Mouse (Mus musculus) cerebellum, adult 2 months (tissue): Measurements from ENCODE around the gene Gm28036. TPM values are rescaled to one million over a fixed set of nuclear protein-coding genes. Genes with fewer than 3 reads are reported as not detected.
A peak's percentile ranks its signal among the peaks of the same experiment; 100 is the strongest.

Experiments used
- DNase-seq, 2 experiments: peaks; one replicate each; pipeline ENCODE4 v3.0.0; 2021
- H3K27ac ChIP-seq: fragments of 200-500 bp; 2 replicates; pipeline ENCODE4 v1.5.1; 2012; ENCODE audit warnings: low read length, control low read depth, inconsistent platforms; ENCODE audit not compliant: insufficient read depth
- H3K27me3 ChIP-seq: fragments of 200-500 bp; 2 replicates; pipeline ENCODE4 v1.6.1; 2012; ENCODE audit warnings: inconsistent platforms, mild to moderate bottlenecking, low read length, moderate library complexity; ENCODE audit not compliant: control insufficient read depth, insufficient read depth
- H3K4me1 ChIP-seq: fragments of 200-500 bp; 2 replicates; pipeline ENCODE4 v1.6.1; 2011; ENCODE audit warnings: low read length; ENCODE audit not compliant: control insufficient read depth, insufficient read depth
- H3K4me3 ChIP-seq: fragments of 200-500 bp; replicated peaks from 2 replicates; pipeline ENCODE3; 2011; ENCODE audit warnings: mild to moderate bottlenecking, low read depth, low read length, control low read depth; ENCODE audit not compliant: insufficient read depth
- CTCF ChIP-seq: fragments of 200-500 bp; IDR thresholded peaks from 2 replicates; pipeline ENCODE4 v1.5.1; 2011; ENCODE audit warnings: low read depth, mild to moderate bottlenecking, control low read depth, low read length, moderate library complexity, borderline replicate concordance; ENCODE audit not compliant: insufficient read depth
- POLR2A ChIP-seq: fragments of 200-500 bp; IDR thresholded peaks from 2 replicates; pipeline ENCODE4 v1.6.1; 2011; ENCODE audit warnings: low read length, control low read depth, borderline replicate concordance; ENCODE audit not compliant: insufficient read depth
- WGBS: fragments of 180-500 bp; shearing (Covaris S2); methylation state at CpG from one replicate; pipeline ENCODE4 v1.1.7; 2018; 5-methylcytosine and 5-hydroxymethylcytosine counted together
- polyA plus RNA-seq: library from polyadenylated mRNA; depleted of rRNA; stranded (reverse); fragments of >200 nt; gene quantifications from 2 replicates; pipeline ENCODE4 v1.2.3, GENCODE M21; 2012; rRNA removed

Gene Gm28036
- polyA plus RNA-seq, result 4.0 and 5.7 TPM in 2 replicates

DNA sequence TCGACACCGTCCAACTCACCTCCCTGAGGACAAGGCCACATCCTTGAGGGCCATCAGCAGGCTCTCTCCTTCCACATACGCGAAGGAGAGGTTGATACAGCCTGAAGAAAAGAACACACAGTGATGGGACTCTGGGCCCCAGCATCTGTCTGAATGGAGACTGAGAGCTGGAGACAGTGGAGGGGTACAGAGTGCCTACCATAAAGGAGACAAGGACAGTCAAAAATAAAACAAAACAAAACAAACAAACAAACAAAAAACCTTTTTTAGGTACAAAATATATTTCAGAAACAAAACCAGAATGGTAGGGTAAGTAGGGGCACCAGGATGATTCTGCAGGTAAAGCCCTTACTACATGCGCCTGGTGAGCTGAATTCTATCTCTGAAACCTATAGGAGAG lies at the start of gene Gm28036:
Gene Gm28036 (minus strand): TSS at position 101 of the 400 bp plus-strand sequence.
- DNase-seq, result no peak
- no peak within 1 kb of the TSS for H3K27ac ChIP-seq
- WGBS, result 98% methylated on average over 5 of the region's 5 CpGs
- no peaks in the 10 kb centered on the region for H3K27me3 ChIP-seq
- TF ChIP-seq POLR2A, result no peak
- no peak for TF ChIP-seq CTCF
- H3K4me3 ChIP-seq, result no peak within 1 kb of the TSS
- H3K4me1 ChIP-seq, result no peaks in the 10 kb centered on the region

- no peaks in the 10 kb centered on the region for H3K27me3 ChIP-seq
- TF ChIP-seq CTCF (no peak), POLR2A (no peak)
- no peak for DNase-seq
- H3K27ac ChIP-seq, result no peak overlapping the region
- no peaks in the 10 kb centered on the region; the same call in 1 of the 2 replicates for H3K4me1 ChIP-seq
- H3K4me3 ChIP-seq, result no peak overlapping the region
- WGBS, result 86% methylated on average over 5 of the region's 5 CpGs
These were observed 39.7 kb upstream of the Gm28036 start for GRCm38 (mm10) chr2:156166557-156166956.

DNA sequence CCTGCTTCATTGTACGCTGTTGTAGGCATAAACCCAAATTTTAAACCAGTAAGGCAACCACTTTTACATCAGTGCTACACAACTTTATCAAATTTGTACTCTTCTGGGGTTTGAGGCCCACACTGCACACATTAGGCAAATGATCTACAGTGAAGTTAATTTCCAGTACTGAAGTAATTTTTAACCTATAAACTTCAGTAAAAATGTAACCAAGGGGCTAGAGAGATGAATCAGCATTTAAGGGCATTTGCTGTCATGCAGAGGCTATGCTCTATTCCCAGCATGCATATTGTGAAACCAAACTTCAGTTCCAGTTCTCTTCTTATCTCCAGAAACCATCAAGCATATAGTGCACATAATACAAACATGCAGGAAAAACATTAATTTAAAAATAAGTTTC lies 38.6 kb upstream of the Gm28036 start:
- H3K27me3 ChIP-seq, result no peaks in the 10 kb centered on the region
- DNase-seq, result no peak
- H3K4me1 ChIP-seq, result no peaks in the 10 kb centered on the region; the same call in 1 of the 2 replicates
- 92% methylated on average over 1 of the region's 1 CpGs for WGBS
- TF ChIP-seq CTCF (no peak), POLR2A (no peak)
- no peak overlapping the region for H3K27ac ChIP-seq
- H3K4me3 ChIP-seq, result no peak overlapping the region

DNA sequence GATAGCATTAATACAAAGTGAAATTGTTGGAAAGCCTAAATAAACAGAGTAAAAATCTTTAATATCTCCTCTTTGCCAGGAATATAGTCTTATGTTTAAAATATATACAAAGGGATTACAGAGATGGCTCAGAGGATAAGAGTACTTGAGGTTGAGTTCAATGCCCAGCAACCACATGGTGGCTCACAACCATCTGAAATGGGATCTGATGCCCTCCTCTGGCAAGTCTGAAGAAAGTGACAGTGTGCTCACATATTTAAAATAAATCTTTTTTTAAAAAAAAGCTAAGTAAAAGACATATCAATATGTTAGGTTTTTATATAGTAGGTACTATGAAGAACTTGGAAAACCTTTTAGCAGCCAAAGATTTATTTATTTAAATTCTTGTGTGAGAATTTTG lies 24.6 kb upstream of the Gm28036 start:
- peak in 1 of 2 experiments; percentile 14 for DNase-seq
- TF ChIP-seq CTCF, result peak; percentile 19; the same call in 1 of the 2 replicates
- TF ChIP-seq POLR2A, result no peak
- Histone ChIP-seq H3K27ac (no peak overlapping the region), H3K27me3 (no peaks in the 10 kb centered on the region), H3K4me3 (no peak overlapping the region), H3K4me1 (no peaks in the 10 kb centered on the region)

DNA sequence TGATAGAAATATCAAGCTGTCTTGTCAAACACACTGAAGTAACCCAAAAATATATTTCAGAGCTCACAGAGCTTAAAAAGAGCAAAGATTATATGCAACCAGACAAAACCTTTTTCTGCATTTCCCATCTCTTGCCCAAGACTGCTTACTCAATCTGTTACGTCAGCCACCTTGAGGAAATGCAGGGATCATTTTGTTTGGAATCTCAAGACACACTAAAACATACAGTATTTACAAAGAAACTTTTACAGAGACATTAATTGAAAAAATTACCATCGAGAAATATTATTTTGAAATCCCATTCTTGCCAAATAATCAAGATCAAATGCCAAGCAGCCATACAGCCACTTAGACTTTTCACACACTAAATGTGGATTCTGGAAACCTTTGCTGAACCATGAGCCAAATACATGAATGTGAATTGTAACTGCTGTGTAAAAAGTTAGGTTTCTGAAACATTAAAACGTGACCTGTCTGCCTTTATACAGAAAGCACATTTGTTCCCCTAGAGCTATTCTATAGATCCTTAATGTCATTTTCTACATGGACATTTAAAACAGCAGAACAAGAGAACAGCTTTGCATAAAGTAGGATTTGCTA lies 20.5 kb upstream of the Gm28036 start:
- H3K4me3 ChIP-seq, result no peak overlapping the region
- H3K4me1 ChIP-seq, result no peaks in the 10 kb centered on the region
- TF ChIP-seq POLR2A, result no peak
- TF ChIP-seq CTCF, result no peak
- no peaks in the 10 kb centered on the region for H3K27me3 ChIP-seq
- 77% methylated on average over 3 of the region's 3 CpGs for WGBS
- DNase-seq, result no peak
- no peak overlapping the region for H3K27ac ChIP-seq

- no peak for TF ChIP-seq POLR2A
- TF ChIP-seq CTCF, result no peak
- no peaks in the 10 kb centered on the region for H3K4me1 ChIP-seq
- WGBS, result 47% methylated on average over 5 of the region's 5 CpGs
- no peak for DNase-seq
- no peak overlapping the region for H3K4me3 ChIP-seq
- H3K27me3 ChIP-seq, result no peaks in the 10 kb centered on the region
- no peak overlapping the region for H3K27ac ChIP-seq
These were observed 19.5 kb upstream of the Gm28036 start for GRCm38 (mm10) chr2:156146272-156146989.

DNA sequence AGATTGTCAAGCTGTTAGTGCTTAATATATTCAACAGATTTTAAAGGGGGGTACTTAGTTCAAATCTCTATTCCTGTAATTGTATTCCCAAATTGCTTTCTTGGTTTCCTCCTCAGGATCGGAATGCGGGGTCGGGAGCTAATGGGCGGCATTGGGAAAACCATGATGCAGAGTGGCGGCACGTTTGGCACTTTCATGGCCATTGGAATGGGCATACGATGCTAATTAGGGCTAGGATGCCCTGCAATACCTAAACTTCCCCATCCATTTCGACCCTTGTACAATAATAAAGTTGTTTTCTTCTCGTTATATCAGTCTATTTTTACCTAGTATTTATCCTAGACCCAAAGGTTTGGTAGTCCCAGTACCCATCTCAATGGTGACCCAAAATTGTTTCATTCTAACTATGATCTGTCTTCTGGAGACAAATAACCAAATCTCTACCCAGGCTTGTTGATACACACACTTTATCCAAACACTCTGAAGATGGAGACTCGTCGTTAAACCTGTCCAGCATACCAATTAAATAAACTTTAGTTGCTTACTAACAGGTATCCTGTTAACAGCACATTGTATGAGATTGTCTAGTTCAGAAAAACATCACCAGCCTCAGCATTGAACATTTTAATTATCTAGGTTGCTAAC lies 18.7 kb upstream of the Gm28036 start:
- H3K4me3 ChIP-seq, result no peak overlapping the region
- 64% methylated on average over 11 of the region's 11 CpGs for WGBS
- TF ChIP-seq CTCF (no peak), POLR2A (no peak)
- H3K27me3 ChIP-seq, result no peaks in the 10 kb centered on the region
- no peaks in the 10 kb centered on the region for H3K4me1 ChIP-seq
- no peak overlapping the region for H3K27ac ChIP-seq
- DNase-seq, result no peak
